Mouse (Mus musculus): ENCODE data around the gene Afm. TPM values are rescaled to one million over a fixed set of nuclear protein-coding genes. Genes with fewer than 3 reads are reported as not detected.
A peak's percentile ranks its signal among the peaks of the same experiment; 100 is the strongest.

Gene Afm
- polyA plus RNA-seq, 1 experiment from 2014 or later = 6.9 TPM

GRCm38 (mm10) chr5:90565205-90565604 is 46.5 kb downstream of the Afm start:
- no peak overlapping the region for H3K4me3 ChIP-seq (replicated peaks; ENCODE audit: low read length)
- H3K4me1 ChIP-seq (ENCODE audit: control insufficient read depth, insufficient read depth, low read length) = peaks cover 13% of the 10 kb centered on the region; the same call in 1 of the 2 replicates
- no peaks in the 10 kb centered on the region for H3K36me3 ChIP-seq (ENCODE audit: control insufficient read depth, insufficient read depth, low read length)
- no peak overlapping the region for H3K4me2 ChIP-seq (ENCODE audit: low read depth, low read length)
- ATAC-seq (ENCODE audit: insufficient read depth, low FRiP score) = no peak
- H3K9ac ChIP-seq (ENCODE audit: low read length) = no peak overlapping the region
- H3K9me3 ChIP-seq (replicated peaks; ENCODE audit: control insufficient read depth, low read length) = no peaks in the 10 kb centered on the region
- 75% methylated on average over 6 of the region's 6 CpGs for WGBS
- no peaks in the 10 kb centered on the region for H3K27me3 ChIP-seq (ENCODE audit: control insufficient read depth, insufficient read depth, low read length)
- no peak overlapping the region for H3K27ac ChIP-seq (ENCODE audit: low read length)

- ATAC-seq (ENCODE audit: insufficient read depth, low FRiP score) = no peak
- Histone ChIP-seq H3K4me1 (ENCODE audit: control insufficient read depth, insufficient read depth, low read length) (peaks cover 13% of the 10 kb centered on the region; the same call in 1 of the 2 replicates), H3K27me3 (ENCODE audit: control insufficient read depth, insufficient read depth, low read length) (no peaks in the 10 kb centered on the region), H3K27ac (ENCODE audit: low read length) (no peak overlapping the region), H3K36me3 (ENCODE audit: control insufficient read depth, insufficient read depth, low read length) (no peaks in the 10 kb centered on the region), H3K4me2 (ENCODE audit: low read depth, low read length) (no peak overlapping the region), H3K9ac (ENCODE audit: low read length) (no peak overlapping the region), H3K4me3 (replicated peaks; ENCODE audit: low read length) (no peak overlapping the region), H3K9me3 (replicated peaks; ENCODE audit: control insufficient read depth, low read length) (no peaks in the 10 kb centered on the region)
- 63% methylated on average over 5 of the region's 5 CpGs for WGBS
Measured at GRCm38 (mm10) chr5:90567788-90568187, 49.1 kb downstream of the Afm start.

- Histone ChIP-seq H3K4me1 (ENCODE audit: control insufficient read depth, insufficient read depth, low read length) (peaks cover 13% of the 10 kb centered on the region; the same call in 1 of the 2 replicates), H3K9ac (ENCODE audit: low read length) (no peak overlapping the region), H3K27ac (ENCODE audit: low read length) (no peak overlapping the region), H3K4me2 (ENCODE audit: low read depth, low read length) (no peak overlapping the region), H3K4me3 (replicated peaks; ENCODE audit: low read length) (no peak overlapping the region), H3K36me3 (ENCODE audit: control insufficient read depth, insufficient read depth, low read length) (no peaks in the 10 kb centered on the region), H3K9me3 (replicated peaks; ENCODE audit: control insufficient read depth, low read length) (no peaks in the 10 kb centered on the region), H3K27me3 (ENCODE audit: control insufficient read depth, insufficient read depth, low read length) (no peaks in the 10 kb centered on the region)
- ATAC-seq (ENCODE audit: insufficient read depth, low FRiP score) = peak; percentile 74; the same call in 1 of the 2 replicates
Measured at GRCm38 (mm10) chr5:90568338-90568737, 49.6 kb downstream of the Afm start.

- H3K27me3 ChIP-seq (ENCODE audit: control insufficient read depth, insufficient read depth, low read length) = no peaks in the 10 kb centered on the region
- no peak overlapping the region for H3K4me2 ChIP-seq (ENCODE audit: low read depth, low read length)
- no peak overlapping the region for H3K9ac ChIP-seq (ENCODE audit: low read length)
- H3K36me3 ChIP-seq (ENCODE audit: control insufficient read depth, insufficient read depth, low read length) = no peaks in the 10 kb centered on the region
- ATAC-seq (ENCODE audit: insufficient read depth, low FRiP score) = no peak
- 18% methylated on average over 3 of the region's 3 CpGs for WGBS
- no peak overlapping the region for H3K4me3 ChIP-seq (replicated peaks; ENCODE audit: low read length)
- H3K4me1 ChIP-seq (ENCODE audit: control insufficient read depth, insufficient read depth, low read length) = peaks cover 13% of the 10 kb centered on the region; the same call in 1 of the 2 replicates
- H3K27ac ChIP-seq (ENCODE audit: low read length) = no peak overlapping the region
- no peaks in the 10 kb centered on the region for H3K9me3 ChIP-seq (replicated peaks; ENCODE audit: control insufficient read depth, low read length)
Measured at GRCm38 (mm10) chr5:90571216-90571615, 52.5 kb downstream of the Afm start.

- Histone ChIP-seq H3K27ac (ENCODE audit: low read length) (no peak overlapping the region), H3K4me3 (replicated peaks; ENCODE audit: low read length) (no peak overlapping the region), H3K27me3 (ENCODE audit: control insufficient read depth, insufficient read depth, low read length) (no peaks in the 10 kb centered on the region), H3K36me3 (ENCODE audit: control insufficient read depth, insufficient read depth, low read length) (no peaks in the 10 kb centered on the region), H3K9ac (ENCODE audit: low read length) (no peak overlapping the region), H3K4me2 (ENCODE audit: low read depth, low read length) (no peak overlapping the region), H3K9me3 (replicated peaks; ENCODE audit: control insufficient read depth, low read length) (no peaks in the 10 kb centered on the region), H3K4me1 (ENCODE audit: control insufficient read depth, insufficient read depth, low read length) (no peaks in the 10 kb centered on the region)
- WGBS = 29% methylated on average over 9 of the region's 9 CpGs
- ATAC-seq (ENCODE audit: insufficient read depth, low FRiP score) = no peak
Measured at GRCm38 (mm10) chr5:90577751-90578150, 59.0 kb downstream of the Afm start.

- H3K4me1 ChIP-seq (ENCODE audit: control insufficient read depth, insufficient read depth, low read length) = no peaks in the 10 kb centered on the region
- H3K4me2 ChIP-seq (ENCODE audit: low read depth, low read length) = no peak overlapping the region
- WGBS = 89% methylated on average over 9 of the region's 9 CpGs
- H3K9ac ChIP-seq (ENCODE audit: low read length) = no peak overlapping the region
- ATAC-seq (ENCODE audit: insufficient read depth, low FRiP score) = no peak
- H3K36me3 ChIP-seq (ENCODE audit: control insufficient read depth, insufficient read depth, low read length) = no peaks in the 10 kb centered on the region
- H3K27me3 ChIP-seq (ENCODE audit: control insufficient read depth, insufficient read depth, low read length) = no peaks in the 10 kb centered on the region
- no peak overlapping the region for H3K4me3 ChIP-seq (replicated peaks; ENCODE audit: low read length)
- no peak overlapping the region for H3K27ac ChIP-seq (ENCODE audit: low read length)
- no peaks in the 10 kb centered on the region for H3K9me3 ChIP-seq (replicated peaks; ENCODE audit: control insufficient read depth, low read length)
Measured at GRCm38 (mm10) chr5:90579556-90579955, 60.8 kb downstream of the Afm start.

GRCm38 (mm10) chr5:90582179-90582578 is 63.4 kb downstream of the Afm start:
- H3K27ac ChIP-seq (ENCODE audit: low read length) = no peak overlapping the region
- no peak overlapping the region for H3K4me2 ChIP-seq (ENCODE audit: low read depth, low read length)
- no peaks in the 10 kb centered on the region for H3K36me3 ChIP-seq (ENCODE audit: control insufficient read depth, insufficient read depth, low read length)
- no peak for ATAC-seq (ENCODE audit: insufficient read depth, low FRiP score)
- 63% methylated on average over 6 of the region's 6 CpGs for WGBS
- no peaks in the 10 kb centered on the region for H3K9me3 ChIP-seq (replicated peaks; ENCODE audit: control insufficient read depth, low read length)
- H3K27me3 ChIP-seq (ENCODE audit: control insufficient read depth, insufficient read depth, low read length) = no peaks in the 10 kb centered on the region
- H3K4me1 ChIP-seq (ENCODE audit: control insufficient read depth, insufficient read depth, low read length) = no peaks in the 10 kb centered on the region
- H3K9ac ChIP-seq (ENCODE audit: low read length) = no peak overlapping the region
- H3K4me3 ChIP-seq (replicated peaks; ENCODE audit: low read length) = no peak overlapping the region

- Histone ChIP-seq H3K4me2 (ENCODE audit: low read depth, low read length) (no peak overlapping the region), H3K9ac (ENCODE audit: low read length) (no peak overlapping the region), H3K4me3 (replicated peaks; ENCODE audit: low read length) (no peak overlapping the region), H3K4me1 (ENCODE audit: control insufficient read depth, insufficient read depth, low read length) (no peaks in the 10 kb centered on the region), H3K9me3 (replicated peaks; ENCODE audit: control insufficient read depth, low read length) (no peaks in the 10 kb centered on the region), H3K27me3 (ENCODE audit: control insufficient read depth, insufficient read depth, low read length) (no peaks in the 10 kb centered on the region), H3K36me3 (ENCODE audit: control insufficient read depth, insufficient read depth, low read length) (no peaks in the 10 kb centered on the region), H3K27ac (ENCODE audit: low read length) (no peak overlapping the region)
- ATAC-seq (ENCODE audit: insufficient read depth, low FRiP score) = no peak
- WGBS = 76% methylated on average over 7 of the region's 7 CpGs
Measured at GRCm38 (mm10) chr5:90584799-90585198, 66.1 kb downstream of the Afm start.

GRCm38 (mm10) chr5:90586511-90586910 is 67.8 kb downstream of the Afm start:
- WGBS = 74% methylated on average over 5 of the region's 5 CpGs

GRCm38 (mm10) chr5:90588104-90588503 is 69.4 kb downstream of the Afm start:
- Histone ChIP-seq H3K9ac (ENCODE audit: low read length) (no peak overlapping the region), H3K4me3 (replicated peaks; ENCODE audit: low read length) (no peak overlapping the region), H3K9me3 (replicated peaks; ENCODE audit: control insufficient read depth, low read length) (no peaks in the 10 kb centered on the region), H3K27me3 (ENCODE audit: control insufficient read depth, insufficient read depth, low read length) (no peaks in the 10 kb centered on the region), H3K4me1 (ENCODE audit: control insufficient read depth, insufficient read depth, low read length) (no peaks in the 10 kb centered on the region), H3K4me2 (ENCODE audit: low read depth, low read length) (no peak overlapping the region), H3K36me3 (ENCODE audit: control insufficient read depth, insufficient read depth, low read length) (no peaks in the 10 kb centered on the region), H3K27ac (ENCODE audit: low read length) (no peak overlapping the region)
- ATAC-seq (ENCODE audit: insufficient read depth, low FRiP score) = no peak
- WGBS = 89% methylated on average over 5 of the region's 5 CpGs

More at GRCm38 (mm10) chr5:90586511-90586910, 67.8 kb downstream of the Afm start:
- Histone ChIP-seq H3K27ac (ENCODE audit: low read length) (no peak overlapping the region), H3K4me2 (ENCODE audit: low read depth, low read length) (no peak overlapping the region), H3K4me3 (replicated peaks; ENCODE audit: low read length) (no peak overlapping the region), H3K4me1 (ENCODE audit: control insufficient read depth, insufficient read depth, low read length) (no peaks in the 10 kb centered on the region), H3K9me3 (replicated peaks; ENCODE audit: control insufficient read depth, low read length) (no peaks in the 10 kb centered on the region), H3K9ac (ENCODE audit: low read length) (no peak overlapping the region), H3K36me3 (ENCODE audit: control insufficient read depth, insufficient read depth, low read length) (no peaks in the 10 kb centered on the region), H3K27me3 (ENCODE audit: control insufficient read depth, insufficient read depth, low read length) (no peaks in the 10 kb centered on the region)
- ATAC-seq (ENCODE audit: insufficient read depth, low FRiP score) = no peak
